Mouse (Mus musculus) heart, postnatal 0 days (tissue): Measurements from ENCODE around the gene Zfp943. TPM values are rescaled to one million over a fixed set of nuclear protein-coding genes. Genes with fewer than 3 reads are reported as not detected.
"Not testable (repeated sequence)": the region's sequence is repeated elsewhere in the genome, so short reads cannot be mapped to it uniquely, and the experiment has no call there.

Experiments used
- ATAC-seq: fragments of 200-750 bp; cut with Nextera tagmentation; 2 replicates; pipeline ENCODE4 v1.8.0; 2017; ENCODE audit warnings: low read depth, moderate number of reproducible peaks, moderate library complexity; ENCODE audit not compliant: insufficient read depth
- DNase-seq: peaks from one replicate; pipeline ENCODE4 v3.0.0-alpha.2; 2016; ENCODE audit warnings: low spot score
- H3K27ac ChIP-seq: fragments of 300-500 bp; sonication (generic); 2 replicates; pipeline ENCODE4 v1.5.1; 2014; ENCODE audit warnings: low read depth, mild to moderate bottlenecking
- H3K27me3 ChIP-seq: fragments of 300-500 bp; sonication (generic); 2 replicates; pipeline ENCODE4 v1.6.1; 2014; ENCODE audit warnings: low read length, mixed read lengths; ENCODE audit not compliant: control insufficient read depth, insufficient read depth
- H3K36me3 ChIP-seq: fragments of 300-500 bp; sonication (generic); replicated peaks from 2 replicates; pipeline ENCODE4 v1.6.1; 2014; ENCODE audit warnings: low read length, mixed read lengths; ENCODE audit not compliant: control insufficient read depth, insufficient read depth
- H3K4me1 ChIP-seq: fragments of 300-500 bp; sonication (generic); 2 replicates; pipeline ENCODE4 v1.6.1; 2014; ENCODE audit warnings: antibody characterized with exemption; ENCODE audit not compliant: control insufficient read depth, insufficient read depth
- H3K4me2 ChIP-seq: fragments of 300-500 bp; sonication (generic); 2 replicates; pipeline ENCODE4 v1.6.1; 2014; ENCODE audit warnings: low read depth, mild to moderate bottlenecking, low read length, moderate library complexity
- H3K4me3 ChIP-seq: fragments of 300-500 bp; sonication (generic); 2 replicates; pipeline ENCODE4 v1.5.1; 2014; ENCODE audit warnings: low read depth, low read length
- H3K9ac ChIP-seq: fragments of 300-500 bp; sonication (generic); replicated peaks from 2 replicates; pipeline ENCODE4 v1.6.1; 2014; ENCODE audit warnings: low read depth, low read length, mixed read lengths
- H3K9me3 ChIP-seq: fragments of 300-500 bp; sonication (generic); replicated peaks from 2 replicates; pipeline ENCODE4 v1.6.1; 2016; ENCODE audit warnings: low read length; ENCODE audit not compliant: control insufficient read depth
- CTCF ChIP-seq: IDR thresholded peaks from 2 replicates; pipeline ENCODE4 v1.5.1; 2016; ENCODE audit warnings: antibody characterized with exemption, control low read depth, low read depth
- EP300 ChIP-seq: IDR thresholded peaks from 2 replicates; pipeline ENCODE4 v1.6.1; 2016; ENCODE audit warnings: antibody characterized with exemption, low read depth
- WGBS: fragments of 180-500 bp; shearing (Covaris S2); extraction: QIAGEN DNeasy Blood & Tissue Kit; methylation state at CpG from one replicate; pipeline ENCODE4 v1.1.7; 2014; 5-methylcytosine and 5-hydroxymethylcytosine counted together
- polyA plus RNA-seq: library from polyadenylated mRNA; unstranded; fragments of >200 nt; fragmentation: Nextera tagmentation; extraction: Ambion mirVana; gene quantifications from 2 replicates; pipeline ENCODE4 v1.2.1, GENCODE M21; 2015
- total RNA-seq: library from RNA; depleted of rRNA; stranded (reverse); fragments of >200 nt; gene quantifications from 2 replicates; pipeline ENCODE4 v1.2.3, GENCODE M21; 2014; ENCODE audit warnings: low replicate concordance; rRNA removed

Gene Zfp943
- total and polyA plus RNA-seq, 2 experiments from 2014 or later: 12.8 to 15.1 TPM

DNA sequence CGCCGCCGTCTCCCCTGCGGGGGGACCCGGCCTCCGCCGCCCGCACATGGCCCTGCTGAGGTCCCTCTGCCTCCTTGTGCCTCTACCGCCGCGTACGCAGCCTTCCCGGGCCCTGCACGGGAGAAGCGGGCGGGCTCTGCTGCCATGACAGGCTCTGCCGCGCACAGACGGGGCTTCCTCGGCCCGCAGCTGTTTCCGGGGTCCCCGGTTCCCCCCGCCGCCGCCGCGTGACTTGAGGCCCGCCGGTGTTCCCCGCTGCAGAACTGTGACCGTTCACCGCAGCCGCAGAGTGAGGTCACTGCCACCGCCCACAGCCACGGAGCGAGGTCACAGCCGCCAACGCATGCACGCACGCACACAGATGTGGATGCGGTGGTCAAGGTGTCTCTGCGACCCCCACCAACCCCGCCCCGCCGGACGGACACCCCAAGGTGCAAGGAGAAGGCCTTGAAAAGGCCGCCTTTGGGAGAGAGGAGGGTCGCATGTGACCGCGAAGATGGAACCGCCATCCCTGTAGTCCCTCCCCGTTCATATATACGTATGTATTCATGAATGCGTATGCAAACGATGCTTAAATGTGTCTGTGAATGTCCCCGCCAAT is 118.8 kb downstream of the Zfp943 start:
- H3K27ac ChIP-seq: no peak overlapping the region
- DNase-seq: peak; percentile 35
- H3K36me3 ChIP-seq: no peaks in the 10 kb centered on the region
- H3K4me2 ChIP-seq: peak overlapping the region; percentile 81
- peak overlapping the region; percentile 60 for H3K4me3 ChIP-seq
- no peaks in the 10 kb centered on the region for H3K4me1 ChIP-seq
- H3K9me3 ChIP-seq: no peaks in the 10 kb centered on the region
- no peak for TF ChIP-seq EP300
- TF ChIP-seq CTCF: no peak
- peak overlapping the region; percentile 66 for H3K9ac ChIP-seq
- ATAC-seq: peak; percentile 58
- no peaks in the 10 kb centered on the region for H3K27me3 ChIP-seq
- 6% methylated on average over 57 of the region's 57 CpGs for WGBS

DNA sequence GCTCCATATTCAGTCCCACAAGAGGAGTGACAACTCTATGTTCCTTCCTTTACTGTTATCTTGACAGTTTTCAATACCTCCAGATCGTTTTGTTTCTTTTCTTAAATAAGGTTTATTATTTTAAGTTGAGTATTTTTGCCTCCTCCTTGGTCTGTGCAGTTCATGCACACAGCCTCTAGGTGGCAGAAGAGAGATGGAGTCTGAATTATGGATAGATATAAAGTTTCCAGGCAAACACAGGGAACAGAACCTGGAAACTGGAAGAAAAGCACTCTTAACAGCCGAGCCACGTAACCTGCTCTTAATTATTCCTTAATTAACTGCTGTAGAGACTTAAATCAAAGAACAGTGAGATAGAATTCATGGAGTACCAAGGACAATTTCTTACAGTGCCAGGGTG is 120.9 kb downstream of the Zfp943 start:
- not testable (repeated sequence) for H3K4me2 ChIP-seq, H3K27me3 ChIP-seq, H3K4me1 ChIP-seq, ATAC-seq, H3K27ac ChIP-seq, H3K9me3 ChIP-seq, H3K4me3 ChIP-seq, H3K36me3 ChIP-seq, H3K9ac ChIP-seq
- WGBS: 23% methylated on average over 3 of the region's 3 CpGs
- DNase-seq: peak; percentile 32
- peak; percentile 71 for TF ChIP-seq CTCF

- H3K27me3 ChIP-seq: no peaks in the 10 kb centered on the region
- ATAC-seq: no peak
- TF ChIP-seq EP300 (no peak), CTCF (no peak)
- no peak overlapping the region for H3K4me2 ChIP-seq
- no peaks in the 10 kb centered on the region for H3K9me3 ChIP-seq
- no peaks in the 10 kb centered on the region for H3K4me1 ChIP-seq
- DNase-seq: no peak
- H3K9ac ChIP-seq: no peak overlapping the region
- no peak overlapping the region for H3K4me3 ChIP-seq
- H3K27ac ChIP-seq: no peak overlapping the region
- no peaks in the 10 kb centered on the region for H3K36me3 ChIP-seq
These were observed 156.4 kb downstream of the Zfp943 start for GRCm38 (mm10) chr17:22118770-22119169.

Other genes with a start within 250 kb of the Zfp943 start
- 0.93 and 5.3 TPM in 2 replicates for gene Zfp229, start 231.8 kb upstream of the Zfp943 start, total RNA-seq
- 5.8 and 6.0 TPM in 2 replicates for gene Zfp229, start 231.8 kb upstream of the Zfp943 start, polyA plus RNA-seq
- 0.39 and 0.69 TPM in 2 replicates for gene Zfp820, start 116.8 kb upstream of the Zfp943 start, total RNA-seq
- gene Zfp820, start 116.8 kb upstream of the Zfp943 start, polyA plus RNA-seq: 2.9 and 3.3 TPM in 2 replicates
- 1.2 TPM in 1 of 2 replicates, not detected in the other for gene Zfp995, start 52.6 kb upstream of the Zfp943 start, total RNA-seq
- 3.3 and 3.9 TPM in 2 replicates for gene Zfp995, start 52.6 kb upstream of the Zfp943 start, polyA plus RNA-seq
- gene Zfp942, start 88 bp upstream of the Zfp943 start, total RNA-seq: 6.1 and 6.3 TPM in 2 replicates
- 8.1 TPM in 2 replicates for gene Zfp942, start 88 bp upstream of the Zfp943 start, polyA plus RNA-seq
- gene Zfp947, start 203.6 kb downstream of the Zfp943 start, total RNA-seq: 0.62 and 2.6 TPM in 2 replicates
- 2.4 and 2.5 TPM in 2 replicates for gene Zfp947, start 203.6 kb downstream of the Zfp943 start, polyA plus RNA-seq